Mouse (Mus musculus) cortical plate, adult 2 months (tissue): ENCODE results near the gene Plpp4.

Source experiments
- CTCF ChIP-seq: fragments of 200-500 bp; IDR thresholded peaks from 2 replicates; pipeline ENCODE4 v1.5.1; 2011; ENCODE audit warnings: mild to moderate bottlenecking, control low read depth, low read length; ENCODE audit not compliant: insufficient read depth; ENCODE audit errors: extremely low read depth
- POLR2A ChIP-seq: fragments of 200-500 bp; IDR thresholded peaks from 2 replicates; pipeline ENCODE4 v1.6.1; 2011; ENCODE audit warnings: mild to moderate bottlenecking, low read length, control low read depth; ENCODE audit not compliant: insufficient read depth; ENCODE audit errors: extremely low read depth

DNA sequence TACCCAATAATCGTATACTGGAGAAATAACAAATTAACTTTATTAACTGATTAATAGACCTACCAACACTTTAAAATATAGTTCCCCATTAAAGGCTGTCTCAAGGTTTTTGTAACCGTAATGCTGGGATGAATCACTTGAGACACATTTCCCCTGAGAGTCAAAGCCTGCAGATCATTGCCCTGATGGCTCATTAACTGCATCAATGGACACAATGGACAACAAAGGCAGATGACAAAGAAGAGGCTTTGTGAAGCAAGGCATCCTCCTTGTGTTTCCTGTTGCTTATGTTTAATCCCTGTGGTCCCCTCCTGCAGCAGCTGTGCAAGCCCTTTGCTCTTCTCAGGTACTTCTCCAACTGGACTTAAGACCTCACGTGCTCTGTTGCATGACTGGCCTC lies 173.1 kb downstream of the Plpp4 start:
- TF ChIP-seq CTCF (no peak), POLR2A (no peak)
